ENCODE assay signal across 18 mouse cellular contexts in the genomic region with DNA sequence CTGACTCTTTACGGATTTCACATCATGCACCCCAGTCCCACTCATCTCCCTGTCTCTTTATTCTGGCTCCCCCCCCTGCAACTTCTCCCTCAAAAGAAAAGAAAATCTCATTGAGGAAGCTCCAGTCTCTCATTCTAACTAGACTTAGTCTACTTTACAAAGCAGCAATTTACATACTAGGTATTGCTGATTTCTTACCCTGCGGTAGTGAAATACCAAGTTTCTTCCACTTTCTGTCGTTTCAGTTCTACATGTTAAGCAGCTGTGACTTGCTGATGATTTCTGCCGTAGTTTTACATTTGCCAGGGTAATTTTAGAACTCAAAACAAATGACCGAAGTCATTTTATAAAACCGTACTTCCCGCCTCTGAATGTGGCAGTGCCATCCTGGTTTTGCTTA. TPM values are rescaled to one million over a fixed set of nuclear protein-coding genes. Genes with fewer than 3 reads are reported as not detected.
"Had no signal": no experiment of that assay in that cellular context is flagged by ENCODE, and none has a peak within 500 bp of the region (broad histone marks: within the 10 kb centered on the region; RNA-seq: fewer than 3 reads in every experiment).

No protein-coding gene starts in this region.

- H3K9ac ChIP-seq: neural tube, embryonic 13.5 days; neural tube, embryonic 15.5 days; stomach, embryonic 15.5 days had no signal

- DNase-seq: retina, postnatal 1 day; right cerebral cortex, adult 18-20 months; right cerebral cortex, postnatal 14 days; right cerebral cortex, postnatal 25 days; right cerebral cortex, postnatal 4 days; spleen, adult 18-20 months; thymus, adult 18-20 months; thymus, adult 2 months; thymus, postnatal 14 days; thymus, postnatal 25 days; thymus, postnatal 36 days; thymus, postnatal 4 days had no signal

- H3K9me3 ChIP-seq: neural tube, embryonic 13.5 days; neural tube, embryonic 15.5 days; stomach, embryonic 15.5 days had no signal

- H3K36me3 ChIP-seq: neural tube, embryonic 13.5 days; neural tube, embryonic 15.5 days; stomach, embryonic 15.5 days had no signal

- H3K4me1 ChIP-seq: neural tube, embryonic 13.5 days; neural tube, embryonic 15.5 days; stomach, embryonic 15.5 days had no signal

- H3K4me3 ChIP-seq: neural tube, embryonic 13.5 days; neural tube, embryonic 15.5 days; stomach, embryonic 15.5 days had no signal

- H3K4me2 ChIP-seq: neural tube, embryonic 13.5 days; neural tube, embryonic 15.5 days; stomach, embryonic 15.5 days had no signal

- H3K27me3 ChIP-seq: neural tube, embryonic 13.5 days; neural tube, embryonic 15.5 days; stomach, embryonic 15.5 days had no signal

- H3K27ac ChIP-seq: neural tube, embryonic 13.5 days; neural tube, embryonic 15.5 days; stomach, embryonic 15.5 days; stomach, postnatal 0 days had no signal

RNA-seq across cellular contexts. Expression of a gene that starts 8.2 kb away (rescaled TPM):
- total RNA-seq: neutrophil, adult 5-6 weeks had no signal
- polyA plus RNA-seq: small intestine, adult 2 months; thymus, adult 2 months had no signal
